Mouse (Mus musculus): ENCODE measurements around the gene Casc1.

DNA sequence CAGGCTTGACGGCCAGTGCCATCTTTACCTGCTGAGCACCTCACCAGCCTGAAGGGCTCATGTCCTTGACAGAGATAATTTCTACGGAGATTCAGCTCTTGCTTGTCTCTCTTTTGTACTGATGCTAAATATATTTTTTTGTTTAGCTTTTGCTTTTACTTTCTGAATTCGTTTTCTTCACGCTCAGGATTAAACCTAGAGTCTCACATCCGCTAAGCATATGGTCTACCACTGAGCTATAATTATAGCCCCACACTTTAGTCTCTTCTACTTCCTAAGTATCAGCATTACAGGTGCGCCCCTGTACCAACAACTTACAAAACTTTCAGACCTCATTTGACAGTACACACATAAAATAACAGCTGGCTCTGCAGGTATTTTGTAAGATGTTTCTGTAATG lies 24.6 kb upstream of the Casc1 start:
- TF ChIP-seq ETS1 (IDR thresholded peaks at IDR 0.05; ENCODE audit: low read depth, low read length) (no peak), HCFC1 (IDR thresholded peaks at IDR 0.05; ENCODE audit: low read depth, low read length) (no peak), NELFE (IDR thresholded peaks at IDR 0.05; ENCODE audit: low read depth, low read length) (no peak), USF1 (IDR thresholded peaks at IDR 0.05; ENCODE audit: low read depth, low read length) (no peak), GATA1 (IDR thresholded peaks at IDR 0.05; ENCODE audit: low read depth, low read length) (no peak), ZC3H11A (IDR thresholded peaks at IDR 0.05; ENCODE audit: low read depth, low read length) (no peak), CHD1 (IDR thresholded peaks at IDR 0.05; ENCODE audit: low read depth, low read length) (no peak), SIN3A (IDR thresholded peaks at IDR 0.05; ENCODE audit: low read length) (no peak), CHD2 (IDR thresholded peaks at IDR 0.05; ENCODE audit: low read length) (no peak), TCF12 (IDR thresholded peaks at IDR 0.05; ENCODE audit: low read depth, low read length) (no peak), EP300 (IDR thresholded peaks at IDR 0.05; ENCODE audit: low read depth in 1 of 2, low read length in 2 of 2) (no peak), NRF1 (IDR thresholded peaks at IDR 0.05; ENCODE audit: insufficient read depth, low read depth, low read length, poor library complexity, severe bottlenecking) (no peak)
